Mouse (Mus musculus): ENCODE data around the gene Elovl7. TPM values are rescaled to one million over a fixed set of nuclear protein-coding genes. Genes with fewer than 3 reads are reported as not detected.

The Elovl7 gene
- 1.8 and 2.2 TPM in 2 replicates for polyA plus RNA-seq (2015; fragmentation: Nextera tagmentation; extraction: Ambion mirVana)

- peak; percentile 89 for ATAC-seq (ENCODE audit: low FRiP score, low read depth)
- peaks cover 10% of the 10 kb centered on the region for H3K4me1 ChIP-seq
- peak within 1 kb of the TSS; percentile 73 for H3K4me3 ChIP-seq
- peak within 1 kb of the TSS; percentile 100 for H3K4me2 ChIP-seq (replicated peaks)
- H3K36me3 ChIP-seq = no peaks in the 10 kb centered on the region
- WGBS = under 1% methylated on average over 40 of the region's 40 CpGs
- peaks cover 66% of the 10 kb centered on the region for H3K27me3 ChIP-seq
- no peaks in the 10 kb centered on the region for H3K9me3 ChIP-seq
- peak within 1 kb of the TSS; percentile 69 for H3K9ac ChIP-seq
- no peak within 1 kb of the TSS for H3K27ac ChIP-seq
Observed at GRCm38 (mm10) chr13:108214081-108214484, at the start of gene Elovl7. TSS of gene Elovl7 (plus strand) at chr13:108214404.

DNA sequence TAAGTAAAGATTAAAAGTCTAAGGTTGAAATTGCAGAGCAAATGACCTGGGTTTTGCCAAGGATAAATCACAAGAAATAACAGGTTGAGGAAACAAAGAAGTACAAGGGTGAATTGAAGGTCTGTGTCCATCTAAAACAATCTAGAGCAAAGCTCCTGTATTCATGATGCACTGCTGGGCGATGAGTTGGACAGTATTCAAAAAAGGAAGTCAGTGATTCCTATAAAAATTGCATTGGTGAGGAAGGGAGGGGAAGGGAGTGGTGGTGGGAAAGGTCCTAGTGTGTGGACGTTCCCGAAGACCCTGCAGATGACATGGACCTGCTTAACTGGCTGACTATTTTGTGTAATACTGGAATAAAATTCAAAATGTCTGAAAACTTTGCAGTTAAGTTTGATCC, 49.6 kb upstream of the Elovl7 start:
- peaks cover 3% of the 10 kb centered on the region for H3K4me1 ChIP-seq
- H3K9ac ChIP-seq = no peak overlapping the region
- H3K27me3 ChIP-seq = no peaks in the 10 kb centered on the region
- H3K4me2 ChIP-seq (replicated peaks) = no peak overlapping the region
- WGBS = 90% methylated on average over 3 of the region's 3 CpGs
- H3K36me3 ChIP-seq = peaks cover 17% of the 10 kb centered on the region
- no peak for ATAC-seq (ENCODE audit: low FRiP score, low read depth)
- no peak overlapping the region for H3K4me3 ChIP-seq
- no peak overlapping the region for H3K27ac ChIP-seq
- no peaks in the 10 kb centered on the region for H3K9me3 ChIP-seq

DNA sequence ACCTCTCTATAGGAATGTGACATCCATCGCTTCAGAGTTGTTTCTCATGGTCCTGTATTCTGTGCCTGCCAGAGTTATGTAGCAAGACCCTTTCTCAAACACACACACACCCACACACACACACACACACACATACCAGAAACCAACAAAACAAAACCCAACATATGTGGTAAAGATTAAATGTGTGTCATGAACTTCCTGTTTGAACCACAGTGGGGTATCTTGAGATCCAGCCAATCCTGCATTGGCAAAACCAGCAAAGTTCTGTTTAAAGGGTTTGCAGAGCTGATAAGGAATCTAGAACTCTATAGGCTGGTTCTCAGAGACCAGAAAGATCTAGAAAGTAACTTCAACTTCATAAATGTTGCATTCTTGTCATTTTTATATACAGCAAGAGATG, 44.2 kb upstream of the Elovl7 start:
- Histone ChIP-seq H3K4me1 (no peaks in the 10 kb centered on the region), H3K36me3 (peaks cover 28% of the 10 kb centered on the region), H3K4me3 (no peak overlapping the region), H3K27me3 (no peaks in the 10 kb centered on the region), H3K9me3 (no peaks in the 10 kb centered on the region), H3K9ac (no peak overlapping the region), H3K27ac (no peak overlapping the region), H3K4me2 (replicated peaks) (no peak overlapping the region)
- no peak for ATAC-seq (ENCODE audit: low FRiP score, low read depth)
- WGBS = 96% methylated on average over 1 of the region's 1 CpGs

DNA sequence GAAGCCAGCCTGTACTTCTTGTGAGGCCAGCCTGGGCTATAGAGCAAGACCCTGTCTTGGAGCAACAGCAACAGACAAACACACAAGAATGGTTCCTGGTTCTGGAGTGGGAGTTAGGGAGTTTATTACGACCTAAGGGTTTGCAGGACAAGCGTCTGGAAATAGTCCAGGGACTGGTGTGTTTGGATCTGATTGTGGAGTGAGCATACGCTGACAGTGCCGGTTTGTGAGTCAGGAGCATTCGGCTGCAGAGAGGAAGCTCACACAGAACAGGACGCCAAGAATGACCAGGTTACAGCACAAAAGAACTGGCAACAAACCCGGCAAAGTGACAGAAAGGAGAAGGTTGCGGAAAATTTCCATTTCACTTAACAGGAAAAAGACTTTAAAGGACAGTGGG, 43.7 kb upstream of the Elovl7 start:
- Histone ChIP-seq H3K4me1 (no peaks in the 10 kb centered on the region), H3K9me3 (no peaks in the 10 kb centered on the region), H3K27ac (no peak overlapping the region), H3K27me3 (no peaks in the 10 kb centered on the region), H3K9ac (no peak overlapping the region), H3K4me3 (no peak overlapping the region), H3K36me3 (peaks cover 28% of the 10 kb centered on the region), H3K4me2 (replicated peaks) (no peak overlapping the region)
- no peak for ATAC-seq (ENCODE audit: low FRiP score, low read depth)
- 88% methylated on average over 8 of the region's 8 CpGs for WGBS

GRCm38 (mm10) chr13:108179618-108180017, 34.6 kb upstream of the Elovl7 start:
- WGBS = 86% methylated on average over 8 of the region's 8 CpGs

DNA sequence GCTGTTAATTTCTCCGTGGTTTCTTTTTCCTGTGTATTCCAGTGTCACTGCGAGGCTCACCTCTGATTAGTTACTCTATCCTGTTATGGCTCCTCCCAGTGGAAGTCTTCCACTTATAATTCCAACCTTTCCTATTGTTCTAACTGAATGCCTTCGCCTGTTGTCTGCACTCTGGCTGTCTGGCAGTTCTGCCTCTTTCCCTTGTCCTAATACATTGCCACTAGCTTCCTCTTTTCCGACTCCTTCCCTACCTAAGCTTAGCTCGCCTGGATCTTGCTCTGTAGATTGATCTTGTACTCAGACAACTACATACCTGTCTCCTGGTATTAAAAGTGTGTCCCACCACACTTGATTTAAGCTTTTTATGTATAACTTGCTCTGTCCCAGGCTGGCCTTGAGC, 33.4 kb upstream of the Elovl7 start:
- Histone ChIP-seq H3K36me3 (peaks cover 71% of the 10 kb centered on the region), H3K9me3 (no peaks in the 10 kb centered on the region), H3K4me2 (replicated peaks) (no peak overlapping the region), H3K27ac (no peak overlapping the region), H3K4me3 (no peak overlapping the region), H3K9ac (no peak overlapping the region), H3K27me3 (no peaks in the 10 kb centered on the region), H3K4me1 (no peaks in the 10 kb centered on the region)
- WGBS = 88% methylated on average over 5 of the region's 5 CpGs
- no peak for ATAC-seq (ENCODE audit: low FRiP score, low read depth)

More at GRCm38 (mm10) chr13:108179618-108180017, 34.6 kb upstream of the Elovl7 start:
- Histone ChIP-seq H3K36me3 (peaks cover 64% of the 10 kb centered on the region), H3K9ac (no peak overlapping the region), H3K27ac (no peak overlapping the region), H3K4me2 (replicated peaks) (no peak overlapping the region), H3K4me3 (no peak overlapping the region), H3K9me3 (no peaks in the 10 kb centered on the region), H3K27me3 (no peaks in the 10 kb centered on the region), H3K4me1 (no peaks in the 10 kb centered on the region)
- no peak for ATAC-seq (ENCODE audit: low FRiP score, low read depth)

- no peak for ATAC-seq (ENCODE audit: low FRiP score, low read depth)
- no peak overlapping the region for H3K4me3 ChIP-seq
Observed at GRCm38 (mm10) chr13:108184743-108185255, 29.4 kb upstream of the Elovl7 start.

DNA sequence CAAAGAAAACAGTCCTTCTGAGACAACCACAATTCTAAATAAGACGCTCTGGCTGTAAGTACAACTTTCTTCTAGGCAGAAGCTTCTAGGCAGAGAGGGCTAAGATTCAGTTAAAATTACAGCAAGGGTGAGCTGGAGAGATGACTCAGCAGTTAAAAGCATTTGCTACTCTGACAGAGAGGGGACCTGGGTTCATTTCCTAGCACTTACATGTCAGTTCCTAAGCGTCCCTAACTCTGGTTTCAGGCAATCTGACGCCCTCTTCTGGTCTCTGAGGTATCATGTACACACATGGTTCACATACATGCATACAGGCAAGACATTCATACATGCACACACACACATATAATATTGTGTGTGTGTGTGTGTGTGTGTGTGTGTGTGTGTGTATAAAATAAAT, 28.7 kb upstream of the Elovl7 start:
- peaks cover 56% of the 10 kb centered on the region for H3K36me3 ChIP-seq
- no peak overlapping the region for H3K4me2 ChIP-seq (replicated peaks)
- ATAC-seq (ENCODE audit: low FRiP score, low read depth) = no peak
- no peaks in the 10 kb centered on the region for H3K9me3 ChIP-seq
- no peak overlapping the region for H3K9ac ChIP-seq
- 0 out of 2 replicates have a peak, but pooled peaks cover 1% of the 10 kb centered on the region for H3K4me1 ChIP-seq
- no peaks in the 10 kb centered on the region for H3K27me3 ChIP-seq
- no peak overlapping the region for H3K4me3 ChIP-seq
- H3K27ac ChIP-seq = no peak overlapping the region
- WGBS = 89% methylated on average over 3 of the region's 3 CpGs

More at GRCm38 (mm10) chr13:108184743-108185255, 29.4 kb upstream of the Elovl7 start:
- no peak overlapping the region for H3K4me2 ChIP-seq (replicated peaks)
- H3K4me1 ChIP-seq = no peaks in the 10 kb centered on the region
- no peak overlapping the region for H3K9ac ChIP-seq
- H3K27ac ChIP-seq = no peak overlapping the region
- no peaks in the 10 kb centered on the region for H3K27me3 ChIP-seq
- H3K36me3 ChIP-seq = peaks cover 58% of the 10 kb centered on the region
- no peaks in the 10 kb centered on the region for H3K9me3 ChIP-seq

GRCm38 (mm10) chr13:108187994-108188393, 26.2 kb upstream of the Elovl7 start:
- H3K36me3 ChIP-seq = peaks cover 34% of the 10 kb centered on the region
- WGBS = 92% methylated on average over 4 of the region's 4 CpGs
- 0 out of 2 replicates have a peak, but pooled peaks cover 3% of the 10 kb centered on the region for H3K4me1 ChIP-seq
- no peak for ATAC-seq (ENCODE audit: low FRiP score, low read depth)
- H3K9ac ChIP-seq = no peak overlapping the region
- H3K27ac ChIP-seq = no peak overlapping the region
- H3K4me2 ChIP-seq (replicated peaks) = no peak overlapping the region
- no peaks in the 10 kb centered on the region for H3K27me3 ChIP-seq
- H3K9me3 ChIP-seq = no peaks in the 10 kb centered on the region
- H3K4me3 ChIP-seq = no peak overlapping the region

- 57% methylated on average over 11 of the region's 11 CpGs for WGBS
- Histone ChIP-seq H3K4me3 (no peak overlapping the region), H3K4me2 (replicated peaks) (no peak overlapping the region), H3K9me3 (no peaks in the 10 kb centered on the region), H3K27ac (no peak overlapping the region), H3K36me3 (peaks cover 32% of the 10 kb centered on the region), H3K9ac (no peak overlapping the region), H3K27me3 (no peaks in the 10 kb centered on the region), H3K4me1 (0 out of 2 replicates have a peak, but pooled peaks cover 3% of the 10 kb centered on the region)
- ATAC-seq (ENCODE audit: low FRiP score, low read depth) = no peak; the same call in 1 of the 2 replicates
Observed at GRCm38 (mm10) chr13:108191074-108191720, 23.0 kb upstream of the Elovl7 start.

DNA sequence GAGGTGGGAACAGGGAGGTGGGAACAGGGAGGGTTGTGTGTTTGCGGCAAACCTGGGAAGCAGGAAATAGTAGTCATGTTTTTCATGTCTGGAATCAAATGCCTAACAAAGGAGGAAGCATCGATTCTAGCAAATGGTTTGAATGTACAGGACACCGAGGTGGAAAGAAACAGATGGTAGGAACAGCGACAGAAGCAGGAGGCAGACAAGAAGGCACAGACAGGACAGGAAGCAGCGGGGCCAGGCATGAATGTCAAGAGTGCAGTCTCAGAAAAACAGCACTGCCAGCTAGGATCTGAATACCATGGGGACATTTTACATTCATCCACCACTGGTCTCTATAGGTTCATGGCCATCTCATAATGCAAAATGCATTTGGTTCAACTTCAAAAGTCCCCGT, 18.7 kb upstream of the Elovl7 start:
- Histone ChIP-seq H3K9ac (no peak overlapping the region), H3K4me1 (0 out of 2 replicates have a peak, but pooled peaks cover 2% of the 10 kb centered on the region), H3K9me3 (no peaks in the 10 kb centered on the region), H3K36me3 (peaks cover 26% of the 10 kb centered on the region), H3K4me2 (replicated peaks) (no peak overlapping the region), H3K27me3 (no peaks in the 10 kb centered on the region), H3K27ac (no peak overlapping the region), H3K4me3 (no peak overlapping the region)
- 87% methylated on average over 6 of the region's 6 CpGs for whole genome bisulfite sequencing
- no peak for ATAC-seq (ENCODE audit: low FRiP score, low read depth)

DNA sequence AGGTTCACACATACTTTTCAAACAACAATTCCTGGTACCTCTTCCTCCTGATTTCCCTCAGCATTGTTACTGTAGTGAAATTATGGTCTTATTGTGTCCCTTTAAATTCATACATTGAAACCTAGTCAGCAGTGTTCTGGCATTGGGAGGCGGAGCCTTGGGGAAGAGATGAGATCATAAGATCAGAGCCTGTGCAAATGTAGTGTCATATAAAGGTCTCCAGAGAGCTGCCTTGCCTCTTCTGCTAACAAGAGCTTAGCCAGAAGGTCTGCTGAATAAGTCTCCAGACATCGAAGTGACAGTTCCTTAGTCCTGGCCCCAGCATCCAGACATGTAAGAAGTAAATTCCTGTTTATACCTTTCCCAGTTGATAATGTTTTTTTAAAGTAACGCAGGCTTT, 9.3 kb upstream of the Elovl7 start:
- no peak overlapping the region for H3K27ac ChIP-seq
- H3K4me2 ChIP-seq (replicated peaks) = no peak overlapping the region
- WGBS = 80% methylated on average over 3 of the region's 3 CpGs
- no peaks in the 10 kb centered on the region for H3K4me1 ChIP-seq
- no peak for ATAC-seq (ENCODE audit: low FRiP score, low read depth)
- H3K9ac ChIP-seq = no peak overlapping the region
- no peak overlapping the region for H3K4me3 ChIP-seq
- no peaks in the 10 kb centered on the region for H3K36me3 ChIP-seq
- H3K27me3 ChIP-seq = no peaks in the 10 kb centered on the region
- no peaks in the 10 kb centered on the region for H3K9me3 ChIP-seq

DNA sequence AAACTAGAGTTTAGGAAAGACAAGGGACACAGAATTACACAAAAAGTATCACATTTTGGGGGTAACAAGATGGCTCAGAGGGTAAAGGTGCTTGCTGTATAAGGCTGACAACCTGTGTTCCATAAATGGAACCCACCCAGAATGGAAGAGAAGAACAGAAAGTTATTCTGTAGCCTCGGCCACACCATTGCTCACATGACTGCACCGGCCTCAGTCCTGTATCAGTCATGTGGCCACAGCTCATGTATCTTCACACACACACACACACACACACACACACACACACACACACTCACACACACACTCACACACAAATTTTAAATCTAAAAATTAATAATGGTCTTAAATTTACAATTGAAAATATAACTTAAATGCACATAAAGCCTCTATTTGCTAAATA, 6.8 kb upstream of the Elovl7 start:
- no peaks in the 10 kb centered on the region for H3K9me3 ChIP-seq
- H3K4me2 ChIP-seq (replicated peaks) = no peak overlapping the region
- no peak overlapping the region for H3K27ac ChIP-seq
- no peaks in the 10 kb centered on the region for H3K36me3 ChIP-seq
- H3K9ac ChIP-seq = no peak overlapping the region
- 90% methylated on average over 2 of the region's 2 CpGs for WGBS
- no peak for ATAC-seq (ENCODE audit: low FRiP score, low read depth)
- H3K4me3 ChIP-seq = no peak overlapping the region
- no peaks in the 10 kb centered on the region for H3K4me1 ChIP-seq
- peaks cover 6% of the 10 kb centered on the region; the same call in 1 of the 2 replicates for H3K27me3 ChIP-seq
